Mouse (Mus musculus) activated CD4-positive, CD25-positive, alpha-beta regulatory T cell, adult 4 months (primary cell): Measurements from ENCODE around the gene Ccdc134. TPM values are rescaled to one million over a fixed set of nuclear protein-coding genes. Genes with fewer than 3 reads are reported as not detected.

Experiments
- ATAC-seq: one replicate; pipeline ENCODE4 v1.8.0; 2017
- polyA plus RNA-seq, 2 experiments: library from polyadenylated mRNA; unstranded; fragments of 100-300 nt; shearing (Covaris generic); gene quantifications; one replicate each; pipeline ENCODE4 v1.2.1; 2017

Gene Ccdc134
- polyA plus RNA-seq, 2 experiments from 2014 or later, result 23.4 to 28.1 TPM

GRCm38 (mm10) chr15:82172648-82173047 lies 44.9 kb downstream of the Ccdc134 start:
- no peak for ATAC-seq

- no peak for ATAC-seq
These were observed 47.4 kb downstream of the Ccdc134 start for GRCm38 (mm10) chr15:82175091-82175490.

GRCm38 (mm10) chr15:82177743-82178290 lies 50.1 kb downstream of the Ccdc134 start:
- no peak for ATAC-seq

- no peak for ATAC-seq
These were observed 53.4 kb downstream of the Ccdc134 start for GRCm38 (mm10) chr15:82181131-82181530.

GRCm38 (mm10) chr15:82182311-82182710 lies 54.6 kb downstream of the Ccdc134 start:
- no peak for ATAC-seq

- ATAC-seq, result no peak
These were observed 55.9 kb downstream of the Ccdc134 start for GRCm38 (mm10) chr15:82183596-82183995.

GRCm38 (mm10) chr15:82184183-82184582 lies 56.5 kb downstream of the Ccdc134 start:
- ATAC-seq, result no peak

- no peak for ATAC-seq
These were observed 56.9 kb downstream of the Ccdc134 start for GRCm38 (mm10) chr15:82184656-82185055.

GRCm38 (mm10) chr15:82185062-82185783 lies 57.5 kb downstream of the Ccdc134 start:
- ATAC-seq, result no peak

- no peak for ATAC-seq
These were observed 58.4 kb downstream of the Ccdc134 start for GRCm38 (mm10) chr15:82186131-82186530.

GRCm38 (mm10) chr15:82186931-82187330 lies 59.2 kb downstream of the Ccdc134 start:
- ATAC-seq, result peak; percentile 82

- ATAC-seq, result no peak
These were observed 59.7 kb downstream of the Ccdc134 start for GRCm38 (mm10) chr15:82187401-82187800.

GRCm38 (mm10) chr15:82187924-82188323 lies 60.2 kb downstream of the Ccdc134 start:
- peak; percentile 21 for ATAC-seq

- ATAC-seq, result no peak
These were observed 60.9 kb downstream of the Ccdc134 start for GRCm38 (mm10) chr15:82188481-82189240.

Other genes with a start within 250 kb of the Ccdc134 start
- 10 to 100 TPM; 21.1 to 31.2 TPM for gene Polr3h, start 201.7 kb upstream of the Ccdc134 start, polyA plus RNA-seq
- not detected for gene Csdc2, start 191.2 kb upstream of the Ccdc134 start, polyA plus RNA-seq
- 10 to 100 TPM; 22.5 to 24.6 TPM for gene Pmm1, start 167.0 kb upstream of the Ccdc134 start, polyA plus RNA-seq
- gene 1700029P11Rik, start 147.4 kb upstream of the Ccdc134 start, polyA plus RNA-seq, result not detected
- gene Xrcc6, start 140.1 kb upstream of the Ccdc134 start, polyA plus RNA-seq, result 10 to 100 TPM; 50.9 to 58.1 TPM
- gene Desi1, start 94.1 kb upstream of the Ccdc134 start, polyA plus RNA-seq, result 10 to 100 TPM; 10.1 to 16.2 TPM
- gene Snu13, start 80.3 kb upstream of the Ccdc134 start, polyA plus RNA-seq, result 100 to 1,000 TPM; 170 to 212 TPM
- not detected for gene 4930407I10Rik, start 68.8 kb upstream of the Ccdc134 start, polyA plus RNA-seq
- not detected for gene Mei1, start 57.9 kb upstream of the Ccdc134 start, polyA plus RNA-seq
- 10 to 100 TPM; 32.6 to 51.4 TPM for gene Srebf2, start 19.3 kb downstream of the Ccdc134 start, polyA plus RNA-seq
- gene Shisa8, start 84.9 kb downstream of the Ccdc134 start, polyA plus RNA-seq, result not detected
- 10 to 100 TPM in 1 of 2 experiments, 1 to 10 TPM in 1; 2.5 to 10.9 TPM for gene Tnfrsf13c, start 96.4 kb downstream of the Ccdc134 start, polyA plus RNA-seq
- 10 to 100 TPM; 21.6 to 34.7 TPM for gene Cenpm, start 116.8 kb downstream of the Ccdc134 start, polyA plus RNA-seq
- gene 1500009C09Rik, start 124.5 kb downstream of the Ccdc134 start, polyA plus RNA-seq, result not detected
- gene Sept3, start 147.0 kb downstream of the Ccdc134 start, polyA plus RNA-seq, result not detected
- not detected for gene Wbp2nl, start 171.0 kb downstream of the Ccdc134 start, polyA plus RNA-seq
- 10 to 100 TPM; 44.2 to 63.7 TPM for gene Naga, start 211.0 kb downstream of the Ccdc134 start, polyA plus RNA-seq
- gene Pheta2, start 211.0 kb downstream of the Ccdc134 start, polyA plus RNA-seq, result 1 to 10 TPM; 5.3 to 5.8 TPM
- 100 to 1,000 TPM; 132 to 140 TPM for gene Smdt1, start 211.0 kb downstream of the Ccdc134 start, polyA plus RNA-seq
- gene Ndufa6, start 226.4 kb downstream of the Ccdc134 start, polyA plus RNA-seq, result 100 to 1,000 TPM; 486 to 595 TPM